Mouse (Mus musculus): ENCODE measurements around the gene Dlk2. TPM values are rescaled to one million over a fixed set of nuclear protein-coding genes. Genes with fewer than 3 reads are reported as not detected.

The Dlk2 gene
- polyA plus RNA-seq, 1 experiment from 2014 or later: 0.57 TPM

DNA sequence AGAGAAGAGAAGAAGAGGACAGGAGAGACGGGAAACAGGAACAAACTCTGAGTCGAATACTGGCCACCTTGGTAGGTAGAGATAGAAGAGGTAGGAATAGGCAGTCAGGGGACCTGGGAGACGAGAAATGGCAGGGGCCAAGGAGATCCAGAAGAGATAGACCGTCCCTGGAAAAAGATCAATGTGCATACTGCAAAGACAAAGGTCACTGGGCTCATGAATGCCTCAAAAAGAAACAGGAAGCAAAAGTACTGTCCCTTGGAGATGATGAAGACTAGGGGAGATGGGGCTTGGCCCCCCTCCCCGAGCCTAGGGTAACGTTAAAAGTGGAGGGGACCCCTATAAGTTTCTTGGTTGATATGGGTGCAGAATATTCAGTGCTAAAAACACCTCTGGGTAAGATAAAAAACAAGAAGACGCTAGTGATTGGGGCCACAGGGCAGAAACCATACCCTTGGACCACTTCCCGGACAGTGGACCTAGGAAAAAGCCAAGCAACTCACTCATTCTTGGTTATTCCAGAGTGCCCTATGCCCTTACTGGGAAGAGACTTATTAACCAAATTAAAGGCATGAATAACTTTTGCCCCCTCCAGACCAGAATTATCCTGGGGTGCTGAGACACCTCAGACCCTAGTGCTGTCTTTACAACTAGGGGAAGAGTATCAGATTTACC lies 53.9 kb downstream of the Dlk2 start:
- no peak overlapping the region for H3K4me3 ChIP-seq (ENCODE audit: control insufficient read depth in 1 of 2, insufficient read depth in 1 of 2, low read depth in 1 of 2, low read length in 2 of 2)
- no peaks in the 10 kb centered on the region for H3K27me3 ChIP-seq (ENCODE audit: control insufficient read depth, insufficient read depth, low read length)
- H3K4me2 ChIP-seq (ENCODE audit: low read length): no peak overlapping the region
- no peaks in the 10 kb centered on the region for H3K36me3 ChIP-seq (ENCODE audit: control insufficient read depth, insufficient read depth, low read length)
- 0 out of 2 replicates have a peak, but pooled peaks cover 11% of the 10 kb centered on the region for H3K9me3 ChIP-seq (ENCODE audit: control insufficient read depth, low read length)
- H3K9ac ChIP-seq (ENCODE audit: low read length): no peak overlapping the region
- 74% methylated on average over 8 of the region's 8 CpGs for WGBS
- no peak for ATAC-seq (ENCODE audit: insufficient number of reproducible peaks, insufficient read depth, low FRiP score, low read depth)
- no peak overlapping the region for H3K27ac ChIP-seq (replicated peaks in 1 of 2; ENCODE audit: control insufficient read depth in 1 of 2, insufficient read depth in 1 of 2, low read depth in 2 of 2, low read length in 2 of 2)
- no peaks in the 10 kb centered on the region for H3K4me1 ChIP-seq (ENCODE audit: control insufficient read depth in 2 of 2, insufficient read depth in 2 of 2, low read length in 2 of 2)

Other genes with a start within 250 kb of the Dlk2 start
- gene Mrps18a, start 186.4 kb upstream of the Dlk2 start, polyA plus RNA-seq (2014; fragmentation: Nextera tagmentation; extraction: Ambion mirVana): 128 and 130 TPM in 2 replicates
- 6.8 and 7.0 TPM in 2 replicates for gene Rsph9, start 153.2 kb upstream of the Dlk2 start, polyA plus RNA-seq (2014; fragmentation: Nextera tagmentation; extraction: Ambion mirVana)
- gene Mad2l1bp, start 143.9 kb upstream of the Dlk2 start, polyA plus RNA-seq (2014; fragmentation: Nextera tagmentation; extraction: Ambion mirVana): 27.1 and 31.5 TPM in 2 replicates
- 24.8 and 29.1 TPM in 2 replicates for gene Gtpbp2, start 136.4 kb upstream of the Dlk2 start, polyA plus RNA-seq (2014; fragmentation: Nextera tagmentation; extraction: Ambion mirVana)
- gene Polh, start 94.8 kb upstream of the Dlk2 start, polyA plus RNA-seq (2014; fragmentation: Nextera tagmentation; extraction: Ambion mirVana): 11.2 and 11.7 TPM in 2 replicates
- 24.1 and 24.2 TPM in 2 replicates for gene Xpo5, start 94.6 kb upstream of the Dlk2 start, polyA plus RNA-seq (2014; fragmentation: Nextera tagmentation; extraction: Ambion mirVana)
- gene Polr1c, start 49.4 kb upstream of the Dlk2 start, polyA plus RNA-seq (2014; fragmentation: Nextera tagmentation; extraction: Ambion mirVana): 43.6 and 48.7 TPM in 2 replicates
- gene Yipf3, start 49.3 kb upstream of the Dlk2 start, polyA plus RNA-seq (2014; fragmentation: Nextera tagmentation; extraction: Ambion mirVana): 90.8 and 93.0 TPM in 2 replicates
- gene Lrrc73, start 43.9 kb upstream of the Dlk2 start, polyA plus RNA-seq (2014; fragmentation: Nextera tagmentation; extraction: Ambion mirVana): 0.53 and 0.92 TPM in 2 replicates
- gene Tjap1, start 14.4 kb upstream of the Dlk2 start, polyA plus RNA-seq (2014; fragmentation: Nextera tagmentation; extraction: Ambion mirVana): 33.0 and 34.6 TPM in 2 replicates
- gene Abcc10, start 30.9 kb downstream of the Dlk2 start, polyA plus RNA-seq (2014; fragmentation: Nextera tagmentation; extraction: Ambion mirVana): 4.1 and 5.6 TPM in 2 replicates
- 11.0 and 13.0 TPM in 2 replicates for gene Zfp318, start 86.3 kb downstream of the Dlk2 start, polyA plus RNA-seq (2014; fragmentation: Nextera tagmentation; extraction: Ambion mirVana)
- gene Crip3, start 131.5 kb downstream of the Dlk2 start, polyA plus RNA-seq (2014; fragmentation: Nextera tagmentation; extraction: Ambion mirVana): 0.61 and 1.3 TPM in 2 replicates
- gene Slc22a7, start 141.0 kb downstream of the Dlk2 start, polyA plus RNA-seq (2014; fragmentation: Nextera tagmentation; extraction: Ambion mirVana): not detected in 2 replicates
- gene Ttbk1, start 190.3 kb downstream of the Dlk2 start, polyA plus RNA-seq (2014; fragmentation: Nextera tagmentation; extraction: Ambion mirVana): 0.16 and 0.18 TPM in 2 replicates
- gene Dnph1, start 199.3 kb downstream of the Dlk2 start, polyA plus RNA-seq (2014; fragmentation: Nextera tagmentation; extraction: Ambion mirVana): 25.8 and 26.4 TPM in 2 replicates
- 4.6 and 5.1 TPM in 2 replicates for gene Cul9, start 249.0 kb downstream of the Dlk2 start, polyA plus RNA-seq (2014; fragmentation: Nextera tagmentation; extraction: Ambion mirVana)

Measured in heart, embryonic 14.5 days (tissue).